Mouse (Mus musculus) hindbrain, postnatal 0 days (tissue): ENCODE measurements around the gene Gm10320. TPM values are rescaled to one million over a fixed set of nuclear protein-coding genes. Genes with fewer than 3 reads are reported as not detected.
A peak's percentile ranks its signal among the peaks of the same experiment; 100 is the strongest.

Experiments used
- ATAC-seq: fragments of 200-750 bp; cut with Nextera tagmentation; 2 replicates; pipeline ENCODE4 v1.8.0; 2017; ENCODE audit warnings: mild to moderate bottlenecking, moderate TSS enrichment, moderate library complexity
- DNase-seq: peaks from one replicate; pipeline ENCODE4 v3.0.0-alpha.2; 2015; ENCODE audit warnings: low spot score
- H3K27ac ChIP-seq: fragments of 300-500 bp; sonication (generic); 2 replicates; pipeline ENCODE4 v1.5.1; 2014; ENCODE audit warnings: mild to moderate bottlenecking
- H3K27me3 ChIP-seq: fragments of 300-500 bp; sonication (generic); 2 replicates; pipeline ENCODE4 v1.6.1; 2014; ENCODE audit warnings: low read length, mixed read lengths; ENCODE audit not compliant: insufficient read depth
- H3K36me3 ChIP-seq: fragments of 300-500 bp; sonication (generic); 2 replicates; pipeline ENCODE4 v1.6.1; 2014; ENCODE audit warnings: low read length, mixed read lengths; ENCODE audit not compliant: insufficient read depth
- H3K4me1 ChIP-seq: fragments of 300-500 bp; sonication (generic); 2 replicates; pipeline ENCODE4 v1.6.1; 2014; ENCODE audit warnings: antibody characterized with exemption, low read length, mixed read lengths; ENCODE audit not compliant: insufficient read depth
- H3K4me2 ChIP-seq: fragments of 300-500 bp; sonication (generic); 2 replicates; pipeline ENCODE4 v1.6.1; 2014; ENCODE audit warnings: low read depth, mild to moderate bottlenecking, low read length, moderate library complexity, mixed read lengths
- H3K4me3 ChIP-seq: fragments of 300-500 bp; sonication (generic); 2 replicates; pipeline ENCODE4 v1.5.1; 2014; ENCODE audit warnings: low read length
- H3K9ac ChIP-seq: fragments of 300-500 bp; sonication (generic); replicated peaks from 2 replicates; pipeline ENCODE4 v1.6.1; 2014; ENCODE audit warnings: mild to moderate bottlenecking, low read length, moderate library complexity, mixed read lengths
- H3K9me3 ChIP-seq: fragments of 300-500 bp; sonication (generic); 2 replicates; pipeline ENCODE4 v1.6.1; 2016; ENCODE audit warnings: low read length, mixed read lengths
- CTCF ChIP-seq: IDR thresholded peaks from 2 replicates; pipeline ENCODE4 v1.5.1; 2016; ENCODE audit warnings: antibody characterized with exemption, control low read depth, low read depth
- WGBS: fragments of 180-500 bp; shearing (Covaris S2); extraction: QIAGEN DNeasy Blood & Tissue Kit; methylation state at CpG from one replicate; pipeline ENCODE4 v1.1.7; 2014; 5-methylcytosine and 5-hydroxymethylcytosine counted together
- polyA plus RNA-seq: library from polyadenylated mRNA; unstranded; fragments of >200 nt; fragmentation: Nextera tagmentation; extraction: Ambion mirVana; gene quantifications from 2 replicates; pipeline ENCODE4 v1.2.1, GENCODE M21; 2015
- total RNA-seq: library from RNA; depleted of rRNA; stranded (reverse); fragments of >200 nt; gene quantifications from 2 replicates; pipeline ENCODE4 v1.2.3, GENCODE M21; 2014

The Gm10320 gene
- total and polyA plus RNA-seq, 2 experiments from 2014 or later = 0.52 to 0.74 TPM

- H3K9ac ChIP-seq = no peak overlapping the region
- 89% methylated on average over 12 of the region's 12 CpGs for WGBS
- H3K27ac ChIP-seq = no peak overlapping the region
- H3K9me3 ChIP-seq = peaks cover 4% of the 10 kb centered on the region; the same call in 1 of the 2 replicates
- H3K4me3 ChIP-seq = no peak overlapping the region
- no peaks in the 10 kb centered on the region for H3K4me1 ChIP-seq
- no peaks in the 10 kb centered on the region for H3K36me3 ChIP-seq
- ATAC-seq = no peak
- H3K27me3 ChIP-seq = no peaks in the 10 kb centered on the region
- TF ChIP-seq CTCF = no peak
- no peak overlapping the region for H3K4me2 ChIP-seq
- no peak for DNase-seq
Measured at GRCm38 (mm10) chr13:98454224-98454967, 37.4 kb downstream of the Gm10320 start.

GRCm38 (mm10) chr13:98453146-98453545 lies 38.7 kb downstream of the Gm10320 start:
- H3K9me3 ChIP-seq = peaks cover 4% of the 10 kb centered on the region; the same call in 1 of the 2 replicates
- H3K4me1 ChIP-seq = no peaks in the 10 kb centered on the region
- H3K27ac ChIP-seq = no peak overlapping the region
- H3K4me3 ChIP-seq = no peak overlapping the region
- no peak overlapping the region for H3K4me2 ChIP-seq
- DNase-seq (no peak), ATAC-seq (no peak)
- WGBS = 81% methylated on average over 4 of the region's 4 CpGs
- H3K9ac ChIP-seq = no peak overlapping the region
- no peak for TF ChIP-seq CTCF
- no peaks in the 10 kb centered on the region for H3K27me3 ChIP-seq
- no peaks in the 10 kb centered on the region for H3K36me3 ChIP-seq

GRCm38 (mm10) chr13:98448696-98449095 lies 43.1 kb downstream of the Gm10320 start:
- ATAC-seq (no peak), DNase-seq (no peak)
- no peak for TF ChIP-seq CTCF
- Histone ChIP-seq H3K27me3 (no peaks in the 10 kb centered on the region), H3K4me1 (no peaks in the 10 kb centered on the region), H3K27ac (no peak overlapping the region), H3K9ac (no peak overlapping the region), H3K36me3 (no peaks in the 10 kb centered on the region), H3K4me2 (no peak overlapping the region), H3K9me3 (peaks cover 4% of the 10 kb centered on the region; the same call in 1 of the 2 replicates), H3K4me3 (no peak overlapping the region)

- no peak for TF ChIP-seq CTCF
- no peak overlapping the region for H3K4me3 ChIP-seq
- 64% methylated on average over 6 of the region's 6 CpGs for WGBS
- no peaks in the 10 kb centered on the region for H3K36me3 ChIP-seq
- ATAC-seq = no peak
- no peaks in the 10 kb centered on the region for H3K27me3 ChIP-seq
- DNase-seq = peak; percentile 50
- no peaks in the 10 kb centered on the region for H3K4me1 ChIP-seq
- H3K4me2 ChIP-seq = no peak overlapping the region
- no peak overlapping the region for H3K9ac ChIP-seq
- no peak overlapping the region for H3K27ac ChIP-seq
- peaks cover 4% of the 10 kb centered on the region; the same call in 1 of the 2 replicates for H3K9me3 ChIP-seq
Measured at GRCm38 (mm10) chr13:98447741-98448140, 44.1 kb downstream of the Gm10320 start.

- DNase-seq = no peak
- no peak for TF ChIP-seq CTCF
- H3K27me3 ChIP-seq = no peaks in the 10 kb centered on the region
- WGBS = 76% methylated on average over 7 of the region's 7 CpGs
- no peaks in the 10 kb centered on the region for H3K9me3 ChIP-seq
- H3K36me3 ChIP-seq = no peaks in the 10 kb centered on the region
- ATAC-seq = no peak
- no peak overlapping the region for H3K27ac ChIP-seq
- H3K9ac ChIP-seq = no peak overlapping the region
- no peaks in the 10 kb centered on the region for H3K4me1 ChIP-seq
- H3K4me2 ChIP-seq = no peak overlapping the region
- H3K4me3 ChIP-seq = no peak overlapping the region
Measured at GRCm38 (mm10) chr13:98445391-98446125, 46.2 kb downstream of the Gm10320 start.

GRCm38 (mm10) chr13:98441001-98441400 lies 50.8 kb downstream of the Gm10320 start:
- no peak for ATAC-seq

More at GRCm38 (mm10) chr13:98441001-98441400, 50.8 kb downstream of the Gm10320 start:
- Histone ChIP-seq H3K36me3 (no peaks in the 10 kb centered on the region), H3K4me2 (no peak overlapping the region), H3K9ac (no peak overlapping the region), H3K27ac (no peak overlapping the region), H3K4me3 (no peak overlapping the region), H3K9me3 (no peaks in the 10 kb centered on the region), H3K27me3 (no peaks in the 10 kb centered on the region), H3K4me1 (no peaks in the 10 kb centered on the region)
- no peak for DNase-seq
- WGBS = 84% methylated on average over 4 of the region's 4 CpGs
- TF ChIP-seq CTCF = no peak
